Mouse (Mus musculus) CD8-positive naive resting alpha-beta T cell, adult 2 months (primary cell): ENCODE measurements around the gene Zfp64.

Source experiments
- DNase-seq, 2 experiments: peaks; one replicate each; pipeline ENCODE4 v3.0.0; 2022; ENCODE audit warnings: low read depth in 2 of 2, low spot score in 2 of 2

The Zfp64 gene

GRCm38 (mm10) chr2:168851545-168851944 lies 103.8 kb downstream of the Zfp64 start:
- no peak for DNase-seq

GRCm38 (mm10) chr2:168848553-168848952 lies 106.8 kb downstream of the Zfp64 start:
- no peak for DNase-seq

DNA sequence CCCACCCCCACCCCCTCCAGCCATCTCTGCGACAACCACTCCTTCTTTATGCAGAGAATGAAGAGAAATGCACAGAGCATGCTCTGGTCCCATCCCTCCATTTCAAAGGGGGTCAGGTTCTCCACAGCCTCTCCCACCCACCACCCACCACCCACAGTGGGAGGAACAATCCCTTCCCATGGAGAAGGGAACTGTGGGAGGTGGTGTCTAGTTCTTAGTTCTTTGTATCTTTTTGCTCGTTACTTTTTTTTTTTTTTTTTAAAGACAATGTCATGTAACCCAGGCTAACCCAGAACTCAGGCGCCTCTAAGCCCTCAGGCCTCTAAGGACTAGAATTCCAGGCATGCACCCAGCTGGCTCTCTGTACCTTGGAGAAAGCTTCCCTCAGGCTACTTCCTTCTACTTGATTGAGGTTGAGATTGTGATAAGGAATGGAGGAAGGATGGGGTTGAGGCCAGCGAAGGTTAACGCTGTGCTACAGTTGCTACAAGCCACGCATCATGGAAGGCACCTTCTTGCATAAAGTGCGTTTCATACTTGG lies 109.1 kb downstream of the Zfp64 start:
- no peak for DNase-seq
